Mouse (Mus musculus) testis, postnatal 10 days (tissue): ENCODE measurements around the gene Rab28.
"Not testable (repeated sequence)": the region's sequence is repeated elsewhere in the genome, so short reads cannot be mapped to it uniquely, and the experiment has no call there.

Experiments used
- DNase-seq: peaks from one replicate; pipeline ENCODE4 v3.0.0; 2021; ENCODE audit warnings: low spot score

Gene Rab28

GRCm38 (mm10) chr5:41708051-41708630, at the start of gene Rab28:
Rab28 (minus strand) TSS chr5:41708157.
- peak; percentile 98 for DNase-seq

GRCm38 (mm10) chr5:41757338-41757737, 49.4 kb upstream of the Rab28 start:
- DNase-seq: no peak

GRCm38 (mm10) chr5:41756396-41756795, 48.4 kb upstream of the Rab28 start:
- no peak for DNase-seq

GRCm38 (mm10) chr5:41755373-41755960, 47.5 kb upstream of the Rab28 start:
- no peak for DNase-seq

GRCm38 (mm10) chr5:41754836-41755235, 46.9 kb upstream of the Rab28 start:
- no peak for DNase-seq

- DNase-seq: no peak
Measured at GRCm38 (mm10) chr5:41754226-41754775, 46.3 kb upstream of the Rab28 start.

GRCm38 (mm10) chr5:41752721-41753120, 44.8 kb upstream of the Rab28 start:
- no peak for DNase-seq

- DNase-seq: no peak
Measured at GRCm38 (mm10) chr5:41744898-41745780, 37.2 kb upstream of the Rab28 start.

- DNase-seq: no peak
Measured at GRCm38 (mm10) chr5:41744234-41744633, 36.3 kb upstream of the Rab28 start.

GRCm38 (mm10) chr5:41738817-41739216, 30.9 kb upstream of the Rab28 start:
- no peak for DNase-seq

GRCm38 (mm10) chr5:41737039-41737438, 29.1 kb upstream of the Rab28 start:
- DNase-seq: no peak

- DNase-seq: no peak
Measured at GRCm38 (mm10) chr5:41727017-41727416, 19.1 kb upstream of the Rab28 start.

- DNase-seq: no peak
Measured at GRCm38 (mm10) chr5:41725573-41725972, 17.6 kb upstream of the Rab28 start.

GRCm38 (mm10) chr5:41707115-41708015, 592 bp downstream of the Rab28 start:
- peak; percentile 48 for DNase-seq

- DNase-seq: no peak
Measured at GRCm38 (mm10) chr5:41706777-41707114, 1.2 kb downstream of the Rab28 start.

- DNase-seq: not testable (repeated sequence)
Measured at GRCm38 (mm10) chr5:41701085-41701484, 6.9 kb downstream of the Rab28 start.

- DNase-seq: no peak
Measured at GRCm38 (mm10) chr5:41697958-41698357, 10.0 kb downstream of the Rab28 start.

- no peak for DNase-seq
Measured at GRCm38 (mm10) chr5:41685016-41685415, 22.9 kb downstream of the Rab28 start.

- DNase-seq: no peak
Measured at GRCm38 (mm10) chr5:41683976-41684375, 24.0 kb downstream of the Rab28 start.

- DNase-seq: no peak
Measured at GRCm38 (mm10) chr5:41666012-41666411, 41.9 kb downstream of the Rab28 start.

- DNase-seq: no peak
Measured at GRCm38 (mm10) chr5:41636793-41637192, 71.2 kb downstream of the Rab28 start.
